Mouse (Mus musculus): ENCODE data around the gene Tspan9. TPM values are rescaled to one million over a fixed set of nuclear protein-coding genes. Genes with fewer than 3 reads are reported as not detected.

Tspan9 gene
- polyA plus RNA-seq, 1 experiment from 2014 or later: 102 TPM

GRCm38 (mm10) chr6:128007982-128008562 lies 135.3 kb downstream of the Tspan9 start:
- no peak for ATAC-seq
- H3K9me3 ChIP-seq: no peaks in the 10 kb centered on the region
- H3K9ac ChIP-seq: no peak overlapping the region
- H3K36me3 ChIP-seq: no peaks in the 10 kb centered on the region
- no peaks in the 10 kb centered on the region for H3K27me3 ChIP-seq (replicated peaks)
- H3K4me1 ChIP-seq (replicated peaks): peaks cover 59% of the 10 kb centered on the region
- H3K4me2 ChIP-seq (replicated peaks): no peak overlapping the region
- WGBS: 60% methylated on average over 5 of the region's 5 CpGs
- H3K27ac ChIP-seq: no peak overlapping the region
- H3K4me3 ChIP-seq (replicated peaks): no peak overlapping the region

GRCm38 (mm10) chr6:128007241-128007701 lies 136.1 kb downstream of the Tspan9 start:
- ATAC-seq: no peak
- Histone ChIP-seq H3K36me3 (no peaks in the 10 kb centered on the region), H3K4me2 (replicated peaks) (no peak overlapping the region), H3K4me3 (replicated peaks) (no peak overlapping the region), H3K27ac (peak overlapping the region; percentile 17; the same call in 1 of the 2 replicates), H3K27me3 (replicated peaks) (no peaks in the 10 kb centered on the region), H3K9me3 (no peaks in the 10 kb centered on the region), H3K9ac (no peak overlapping the region), H3K4me1 (replicated peaks) (peaks cover 66% of the 10 kb centered on the region)
- WGBS: 76% methylated on average over 12 of the region's 12 CpGs

- Histone ChIP-seq H3K4me1 (replicated peaks) (peaks cover 65% of the 10 kb centered on the region), H3K9me3 (no peaks in the 10 kb centered on the region), H3K9ac (no peak overlapping the region), H3K4me3 (replicated peaks) (no peak overlapping the region), H3K27ac (no peak overlapping the region), H3K27me3 (replicated peaks) (no peaks in the 10 kb centered on the region), H3K4me2 (replicated peaks) (no peak overlapping the region), H3K36me3 (no peaks in the 10 kb centered on the region)
- 52% methylated on average over 8 of the region's 8 CpGs for WGBS
- no peak for ATAC-seq
These were observed 137.2 kb downstream of the Tspan9 start for GRCm38 (mm10) chr6:128006156-128006555.

GRCm38 (mm10) chr6:128004544-128004943 lies 138.8 kb downstream of the Tspan9 start:
- WGBS: 65% methylated on average over 16 of the region's 16 CpGs
- Histone ChIP-seq H3K27me3 (replicated peaks) (no peaks in the 10 kb centered on the region), H3K4me2 (replicated peaks) (no peak overlapping the region), H3K27ac (peak overlapping the region; percentile 71), H3K36me3 (no peaks in the 10 kb centered on the region), H3K9ac (no peak overlapping the region), H3K4me1 (replicated peaks) (peaks cover 49% of the 10 kb centered on the region), H3K4me3 (replicated peaks) (no peak overlapping the region), H3K9me3 (no peaks in the 10 kb centered on the region)
- ATAC-seq: no peak

GRCm38 (mm10) chr6:128003542-128003941 lies 139.9 kb downstream of the Tspan9 start:
- peak; percentile 75 for ATAC-seq
- Histone ChIP-seq H3K4me1 (replicated peaks) (peaks cover 43% of the 10 kb centered on the region), H3K27ac (peak overlapping the region; percentile 71), H3K27me3 (replicated peaks) (no peaks in the 10 kb centered on the region), H3K36me3 (no peaks in the 10 kb centered on the region), H3K4me2 (replicated peaks) (no peak overlapping the region), H3K9me3 (no peaks in the 10 kb centered on the region), H3K9ac (0 out of 2 replicates have a peak overlapping the region, but pooled peaks have one; percentile 9), H3K4me3 (replicated peaks) (no peak overlapping the region)
- 47% methylated on average over 5 of the region's 5 CpGs for WGBS

- no peak overlapping the region for H3K4me3 ChIP-seq (replicated peaks)
- H3K27ac ChIP-seq: peak overlapping the region; percentile 71
- no peak overlapping the region for H3K4me2 ChIP-seq (replicated peaks)
- H3K27me3 ChIP-seq (replicated peaks): no peaks in the 10 kb centered on the region
- H3K9ac ChIP-seq: no peak overlapping the region
- no peaks in the 10 kb centered on the region for H3K36me3 ChIP-seq
- H3K4me1 ChIP-seq (replicated peaks): peaks cover 37% of the 10 kb centered on the region
- H3K9me3 ChIP-seq: no peaks in the 10 kb centered on the region
- ATAC-seq: no peak
- 91% methylated on average over 4 of the region's 4 CpGs for WGBS
These were observed 140.7 kb downstream of the Tspan9 start for GRCm38 (mm10) chr6:128002667-128003066.

GRCm38 (mm10) chr6:128002104-128002503 lies 141.3 kb downstream of the Tspan9 start:
- WGBS: 51% methylated on average over 10 of the region's 10 CpGs
- no peaks in the 10 kb centered on the region for H3K27me3 ChIP-seq (replicated peaks)
- H3K9me3 ChIP-seq: no peaks in the 10 kb centered on the region
- H3K9ac ChIP-seq: no peak overlapping the region
- no peak overlapping the region for H3K4me3 ChIP-seq (replicated peaks)
- no peak for ATAC-seq
- no peaks in the 10 kb centered on the region for H3K36me3 ChIP-seq
- H3K4me2 ChIP-seq (replicated peaks): no peak overlapping the region
- H3K4me1 ChIP-seq (replicated peaks): peaks cover 33% of the 10 kb centered on the region
- 0 out of 2 replicates have a peak overlapping the region, but pooled peaks have one; percentile 71 for H3K27ac ChIP-seq

- 62% methylated on average over 1 of the region's 1 CpGs for WGBS
- ATAC-seq: no peak
- no peaks in the 10 kb centered on the region for H3K36me3 ChIP-seq
- no peak overlapping the region for H3K9ac ChIP-seq
- H3K9me3 ChIP-seq: no peaks in the 10 kb centered on the region
- no peak overlapping the region for H3K4me2 ChIP-seq (replicated peaks)
- H3K27me3 ChIP-seq (replicated peaks): no peaks in the 10 kb centered on the region
- peaks cover 33% of the 10 kb centered on the region for H3K4me1 ChIP-seq (replicated peaks)
- H3K4me3 ChIP-seq (replicated peaks): no peak overlapping the region
- H3K27ac ChIP-seq: peak overlapping the region; percentile 4; the same call in 1 of the 2 replicates
These were observed 141.8 kb downstream of the Tspan9 start for GRCm38 (mm10) chr6:128001587-128001986.

- no peak overlapping the region for H3K4me2 ChIP-seq (replicated peaks)
- no peaks in the 10 kb centered on the region for H3K36me3 ChIP-seq
- no peaks in the 10 kb centered on the region for H3K27me3 ChIP-seq (replicated peaks)
- no peak for ATAC-seq
- no peak overlapping the region for H3K4me3 ChIP-seq (replicated peaks)
- peaks cover 33% of the 10 kb centered on the region for H3K4me1 ChIP-seq (replicated peaks)
- WGBS: 72% methylated on average over 3 of the region's 3 CpGs
- H3K9ac ChIP-seq: no peak overlapping the region
- H3K9me3 ChIP-seq: no peaks in the 10 kb centered on the region
- H3K27ac ChIP-seq: no peak overlapping the region
These were observed 142.6 kb downstream of the Tspan9 start for GRCm38 (mm10) chr6:128000777-128001176.

- H3K9ac ChIP-seq: no peak overlapping the region
- H3K4me3 ChIP-seq (replicated peaks): no peak overlapping the region
- no peak for ATAC-seq
- WGBS: 86% methylated on average over 2 of the region's 2 CpGs
- no peak overlapping the region for H3K27ac ChIP-seq
- no peaks in the 10 kb centered on the region for H3K36me3 ChIP-seq
- no peaks in the 10 kb centered on the region for H3K27me3 ChIP-seq (replicated peaks)
- H3K4me2 ChIP-seq (replicated peaks): no peak overlapping the region
- no peaks in the 10 kb centered on the region for H3K9me3 ChIP-seq
- H3K4me1 ChIP-seq (replicated peaks): peaks cover 25% of the 10 kb centered on the region
These were observed 144.3 kb downstream of the Tspan9 start for GRCm38 (mm10) chr6:127999118-127999517.

GRCm38 (mm10) chr6:127996928-127997327 lies 146.5 kb downstream of the Tspan9 start:
- Histone ChIP-seq H3K27me3 (replicated peaks) (no peaks in the 10 kb centered on the region), H3K4me2 (replicated peaks) (no peak overlapping the region), H3K9ac (no peak overlapping the region), H3K27ac (no peak overlapping the region), H3K4me1 (replicated peaks) (0 out of 2 replicates have a peak, but pooled peaks cover 6% of the 10 kb centered on the region), H3K9me3 (no peaks in the 10 kb centered on the region), H3K4me3 (replicated peaks) (no peak overlapping the region), H3K36me3 (no peaks in the 10 kb centered on the region)
- 80% methylated on average over 5 of the region's 5 CpGs for WGBS
- no peak for ATAC-seq

GRCm38 (mm10) chr6:127992993-127993392 lies 150.4 kb downstream of the Tspan9 start:
- no peak for ATAC-seq
- Histone ChIP-seq H3K9me3 (no peaks in the 10 kb centered on the region), H3K36me3 (no peaks in the 10 kb centered on the region), H3K4me3 (replicated peaks) (no peak overlapping the region), H3K4me1 (replicated peaks) (peaks cover 21% of the 10 kb centered on the region), H3K4me2 (replicated peaks) (no peak overlapping the region), H3K27ac (no peak overlapping the region), H3K9ac (no peak overlapping the region), H3K27me3 (replicated peaks) (no peaks in the 10 kb centered on the region)
- WGBS: 90% methylated on average over 8 of the region's 8 CpGs

- Histone ChIP-seq H3K9ac (no peak overlapping the region), H3K4me3 (replicated peaks) (no peak overlapping the region), H3K27ac (peak overlapping the region; percentile 32; the same call in 1 of the 2 replicates), H3K4me2 (replicated peaks) (no peak overlapping the region), H3K36me3 (no peaks in the 10 kb centered on the region), H3K9me3 (no peaks in the 10 kb centered on the region), H3K27me3 (replicated peaks) (no peaks in the 10 kb centered on the region), H3K4me1 (replicated peaks) (peaks cover 21% of the 10 kb centered on the region)
- ATAC-seq: no peak
- 65% methylated on average over 11 of the region's 11 CpGs for WGBS
These were observed 151.8 kb downstream of the Tspan9 start for GRCm38 (mm10) chr6:127991509-127992176.

All from intestine, embryonic 15.5 days (tissue).